Mouse (Mus musculus) olfactory bulb, adult 2 months (tissue): ENCODE measurements around the gene Hdac4. TPM values are rescaled to one million over a fixed set of nuclear protein-coding genes. Genes with fewer than 3 reads are reported as not detected.

Experiments
- H3K27ac ChIP-seq: fragments of 200-500 bp; 2 replicates; pipeline ENCODE4 v1.5.1; 2012; ENCODE audit warnings: low read depth, low read length; ENCODE audit not compliant: insufficient read depth
- H3K4me1 ChIP-seq: fragments of 200-500 bp; 2 replicates; pipeline ENCODE4 v1.6.1; 2012; ENCODE audit warnings: low read length; ENCODE audit not compliant: control insufficient read depth, insufficient read depth
- H3K4me3 ChIP-seq: fragments of 200-500 bp; 2 replicates; pipeline ENCODE4 v1.5.1; 2012; ENCODE audit warnings: mild to moderate bottlenecking, low read depth, low read length, moderate library complexity; ENCODE audit not compliant: insufficient read depth
- CTCF ChIP-seq: fragments of 200-500 bp; IDR thresholded peaks from 2 replicates; pipeline ENCODE4 v1.5.1; 2012; ENCODE audit warnings: low read depth, mild to moderate bottlenecking, low read length, moderate library complexity; ENCODE audit not compliant: insufficient read depth
- POLR2A ChIP-seq: fragments of 200-500 bp; IDR thresholded peaks from 2 replicates; pipeline ENCODE4 v1.6.1; 2012; ENCODE audit warnings: mild to moderate bottlenecking, low read depth, low read length, moderate library complexity; ENCODE audit not compliant: insufficient read depth
- WGBS: fragments of 180-500 bp; shearing (Covaris S2); methylation state at CpG from one replicate; pipeline ENCODE4 v1.1.7; 2018; 5-methylcytosine and 5-hydroxymethylcytosine counted together
- polyA plus RNA-seq: library from polyadenylated mRNA; stranded (reverse); fragments of >200 nt; gene quantifications from 2 replicates; pipeline ENCODE4 v1.2.4, GENCODE M21; 2012; ENCODE audit warnings: low replicate concordance; ENCODE audit not compliant: missing spikeins, insufficient read depth, insufficient read length

Gene Hdac4
- polyA plus RNA-seq, 1 experiment: not detected

DNA sequence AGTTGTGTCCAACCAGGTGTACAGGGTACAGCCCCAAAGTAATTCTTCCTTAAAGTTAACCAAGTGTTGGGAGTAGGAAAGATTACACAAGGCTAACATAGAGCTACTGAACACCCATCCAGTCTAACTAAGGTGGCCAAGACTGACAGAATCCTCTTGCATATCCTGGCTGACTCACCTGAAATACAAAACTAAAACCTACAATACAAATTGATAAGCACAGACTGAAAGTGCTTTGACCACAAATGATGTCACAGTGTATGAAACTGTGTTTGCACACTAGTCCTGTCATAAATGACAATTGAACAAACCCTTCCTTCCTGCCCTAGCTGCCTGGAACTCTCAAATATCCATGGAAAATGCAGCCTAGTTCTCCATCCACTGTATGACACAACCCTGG, 144.5 kb downstream of the Hdac4 start:
- Histone ChIP-seq H3K27ac (no peak overlapping the region), H3K4me1 (peaks cover 32% of the 10 kb centered on the region), H3K4me3 (no peak overlapping the region)
- TF ChIP-seq POLR2A: no peak
- TF ChIP-seq CTCF: no peak

DNA sequence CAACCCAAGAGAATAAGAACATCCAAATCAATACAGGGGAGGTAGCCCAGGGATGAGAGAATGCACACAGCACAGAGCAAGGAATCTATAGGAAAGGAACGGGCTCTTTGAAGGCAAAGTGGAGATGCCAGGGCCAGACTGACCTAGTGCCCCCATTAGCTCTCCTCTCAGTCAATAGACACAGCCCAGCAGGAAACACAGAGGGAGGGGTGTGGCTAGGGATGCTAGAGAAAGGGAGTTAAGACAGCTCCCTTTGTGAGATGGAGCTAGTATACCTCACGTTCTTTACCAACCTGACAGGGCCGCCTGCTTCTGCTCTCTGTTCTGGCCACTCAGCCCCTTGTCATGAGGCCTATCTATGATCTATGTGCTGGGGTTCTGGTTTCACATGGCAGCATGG, 144.9 kb downstream of the Hdac4 start:
- no peak overlapping the region for H3K27ac ChIP-seq
- 52% methylated on average over 3 of the region's 3 CpGs for WGBS
- no peak overlapping the region for H3K4me3 ChIP-seq
- no peak for TF ChIP-seq POLR2A
- no peak for TF ChIP-seq CTCF
- peaks cover 30% of the 10 kb centered on the region for H3K4me1 ChIP-seq

DNA sequence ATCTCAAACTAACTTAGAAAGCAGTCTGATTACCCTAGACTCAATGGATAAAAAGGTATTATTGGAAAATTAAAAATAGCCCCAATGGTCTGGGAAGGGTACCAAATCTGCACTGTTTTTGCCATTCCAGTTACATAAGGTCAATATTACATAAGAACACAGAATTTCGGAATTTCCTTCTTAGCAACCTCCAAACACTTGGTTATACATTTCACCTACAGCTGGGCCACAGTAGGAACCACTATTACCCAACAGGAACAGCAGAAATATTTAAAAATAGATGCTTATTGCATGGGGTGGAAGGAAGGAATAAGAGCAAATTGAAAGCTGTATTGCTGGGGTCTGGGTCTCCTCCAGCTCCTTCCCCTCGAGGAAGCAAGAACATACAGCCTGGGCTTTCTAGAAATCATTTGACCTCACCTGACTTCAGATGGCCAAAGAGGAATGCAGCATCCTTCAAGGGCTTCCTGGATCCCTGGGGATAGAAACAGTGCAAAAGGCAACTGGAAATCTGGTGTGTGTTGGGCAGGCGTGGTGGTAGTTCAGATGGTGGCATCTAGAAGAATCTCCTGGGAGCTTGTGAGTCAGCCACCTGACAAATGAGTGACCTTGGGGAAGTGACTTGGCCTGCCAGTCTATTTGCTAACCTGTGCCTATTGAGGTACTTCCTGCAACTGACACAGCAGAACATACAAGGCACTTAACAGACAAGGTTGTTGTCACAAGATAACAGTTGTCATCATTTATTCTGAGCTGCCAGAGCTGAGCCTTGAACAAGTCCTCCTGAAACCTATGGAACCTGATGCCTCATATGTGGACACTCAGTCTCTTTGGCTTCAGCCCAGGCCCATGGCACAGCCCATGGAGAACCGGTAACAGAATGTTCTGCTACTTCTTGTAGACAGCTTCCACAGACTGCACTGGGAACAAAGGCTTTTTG, 146.8 kb downstream of the Hdac4 start:
- TF ChIP-seq CTCF (no peak), POLR2A (no peak)
- Histone ChIP-seq H3K4me3 (no peak overlapping the region), H3K4me1 (peaks cover 27% of the 10 kb centered on the region), H3K27ac (no peak overlapping the region)
- WGBS: 69% methylated on average over 4 of the region's 4 CpGs

DNA sequence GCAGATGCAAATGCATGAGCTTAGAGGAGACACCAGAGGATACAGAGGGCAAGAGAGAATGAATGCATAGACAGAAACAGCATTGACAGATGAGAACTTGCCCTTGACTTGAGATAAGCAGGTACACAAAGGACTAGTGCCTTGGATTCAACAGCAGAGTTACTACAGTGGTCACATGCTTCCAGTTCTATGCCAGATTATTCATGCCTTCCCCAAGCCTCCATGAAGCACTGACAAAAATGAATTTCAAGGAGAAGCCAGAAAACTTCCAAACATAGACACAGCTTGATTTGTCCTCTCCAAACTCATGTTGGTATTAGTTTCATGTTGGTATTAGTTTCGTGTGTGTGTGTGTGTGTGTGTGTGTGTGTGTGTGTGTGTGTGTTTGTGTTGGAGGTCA, 149.8 kb downstream of the Hdac4 start:
- Histone ChIP-seq H3K27ac (no peak overlapping the region), H3K4me1 (peaks cover 11% of the 10 kb centered on the region), H3K4me3 (no peak overlapping the region)
- WGBS: 78% methylated on average over 1 of the region's 1 CpGs
- TF ChIP-seq POLR2A: no peak
- TF ChIP-seq CTCF: no peak

DNA sequence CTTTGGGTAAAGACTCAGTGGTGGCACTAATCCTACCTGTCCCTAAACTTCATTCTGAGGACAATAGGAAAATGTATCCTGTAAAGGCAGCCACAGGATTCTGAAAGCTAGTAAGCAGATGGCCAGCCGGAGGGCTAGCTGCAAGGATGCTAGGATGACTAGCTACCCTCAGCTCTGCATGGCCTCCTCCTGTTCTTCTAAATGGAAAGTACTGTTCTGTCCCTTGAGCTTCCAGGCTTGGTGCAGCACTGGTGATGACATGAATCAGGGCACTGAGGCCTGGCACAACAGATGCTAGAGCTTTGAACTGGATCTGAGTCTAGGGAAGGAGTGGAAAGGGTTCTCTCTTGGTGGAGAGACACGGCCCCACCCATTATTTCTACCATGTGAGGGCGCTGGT, 150.6 kb downstream of the Hdac4 start:
- TF ChIP-seq POLR2A (no peak), CTCF (no peak)
- Histone ChIP-seq H3K27ac (no peak overlapping the region), H3K4me1 (peaks cover 10% of the 10 kb centered on the region), H3K4me3 (no peak overlapping the region)
- WGBS: 91% methylated on average over 3 of the region's 3 CpGs

DNA sequence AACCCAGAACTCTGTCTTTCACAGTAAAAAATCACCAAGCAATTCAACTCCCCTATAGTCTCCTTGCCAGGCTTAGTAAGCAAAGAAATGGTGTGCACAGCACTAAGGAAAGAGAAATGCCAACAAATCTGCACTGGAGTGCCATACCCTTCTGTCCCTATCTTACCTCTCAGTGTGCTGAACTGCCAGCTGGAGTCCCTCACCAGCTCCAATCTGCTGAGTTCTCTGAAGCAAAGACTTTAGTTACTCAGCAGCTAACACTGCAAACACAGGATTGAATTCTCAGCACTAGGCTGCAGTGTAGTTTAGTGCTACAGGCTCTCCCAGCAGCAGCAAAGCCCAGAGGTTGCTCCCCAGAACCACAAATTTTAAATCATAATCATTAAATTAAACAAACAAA, 151.5 kb downstream of the Hdac4 start:
- no peak overlapping the region for H3K4me3 ChIP-seq
- H3K27ac ChIP-seq: no peak overlapping the region
- peaks cover 6% of the 10 kb centered on the region for H3K4me1 ChIP-seq

DNA sequence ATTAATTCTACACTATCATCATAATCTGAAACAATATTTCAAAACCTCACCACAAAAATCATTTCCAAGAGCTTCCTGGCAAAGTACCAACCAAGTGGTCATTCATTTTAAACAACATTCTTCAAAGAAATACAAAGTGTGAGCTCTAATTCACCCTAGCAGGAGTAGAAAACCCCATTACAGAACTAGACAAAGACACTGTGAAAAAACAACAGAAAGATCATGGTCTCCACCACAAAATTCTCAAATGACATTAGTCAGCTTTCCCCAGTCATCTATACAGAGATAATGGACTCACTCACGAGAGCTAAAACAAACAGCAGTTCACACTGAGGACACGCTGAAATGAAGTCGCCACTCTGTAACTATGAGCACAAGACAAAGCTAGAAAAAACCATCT, 153.4 kb downstream of the Hdac4 start:
- peaks cover 7% of the 10 kb centered on the region; the same call in 1 of the 2 replicates for H3K4me1 ChIP-seq
- no peak overlapping the region for H3K4me3 ChIP-seq
- no peak overlapping the region for H3K27ac ChIP-seq
- WGBS: 42% methylated on average over 3 of the region's 3 CpGs
- TF ChIP-seq POLR2A (no peak), CTCF (no peak)

More for the DNA sequence above, 151.5 kb downstream of the Hdac4 start:
- TF ChIP-seq POLR2A (no peak), CTCF (no peak)

DNA sequence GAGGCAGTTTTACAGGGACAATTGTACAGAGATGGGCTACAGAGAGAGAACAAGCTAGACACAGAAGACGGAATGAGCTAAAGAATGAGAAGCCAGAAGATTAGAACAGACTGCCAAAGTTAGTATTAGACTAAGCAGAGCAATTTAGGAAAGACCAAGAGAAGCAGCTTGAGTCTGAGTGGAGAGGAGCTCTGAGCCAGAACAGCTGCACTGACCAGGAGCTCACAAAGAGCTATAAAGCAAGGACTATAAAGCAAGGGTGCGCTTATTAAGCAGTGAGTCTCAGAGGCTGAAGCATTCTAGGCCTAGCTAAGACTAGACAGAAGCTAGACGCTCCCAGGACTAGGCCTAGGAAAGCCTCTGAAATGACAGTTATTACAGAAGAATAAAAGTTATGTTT, 154.2 kb downstream of the Hdac4 start:
- TF ChIP-seq POLR2A (no peak), CTCF (no peak)
- WGBS: 60% methylated on average over 3 of the region's 3 CpGs
- H3K27ac ChIP-seq: no peak overlapping the region
- no peak overlapping the region for H3K4me3 ChIP-seq
- H3K4me1 ChIP-seq: peaks cover 10% of the 10 kb centered on the region; the same call in 1 of the 2 replicates

DNA sequence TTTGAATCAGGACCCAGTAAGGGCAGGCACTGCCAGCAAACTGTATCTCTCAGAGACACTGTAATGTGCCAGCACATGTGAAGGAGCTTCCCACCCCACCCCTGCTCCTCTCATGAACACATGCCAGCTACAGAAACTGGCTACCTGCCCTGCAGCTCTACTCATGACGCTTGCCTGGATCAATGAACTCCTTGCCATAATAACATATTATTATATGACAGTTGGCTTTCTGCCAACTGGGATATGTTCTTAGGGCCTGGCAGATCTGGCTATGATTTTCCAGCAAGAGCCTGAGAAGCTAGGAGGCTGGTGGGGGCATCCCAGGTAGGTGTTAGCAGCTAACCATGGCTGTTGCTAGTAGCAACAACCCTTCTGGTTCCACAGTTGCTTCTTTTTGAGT, 156.8 kb downstream of the Hdac4 start:
- WGBS: 35% methylated on average over 1 of the region's 1 CpGs
- no peak for TF ChIP-seq CTCF
- TF ChIP-seq POLR2A: no peak
- no peak overlapping the region for H3K4me3 ChIP-seq
- H3K27ac ChIP-seq: no peak overlapping the region
- peaks cover 13% of the 10 kb centered on the region for H3K4me1 ChIP-seq

DNA sequence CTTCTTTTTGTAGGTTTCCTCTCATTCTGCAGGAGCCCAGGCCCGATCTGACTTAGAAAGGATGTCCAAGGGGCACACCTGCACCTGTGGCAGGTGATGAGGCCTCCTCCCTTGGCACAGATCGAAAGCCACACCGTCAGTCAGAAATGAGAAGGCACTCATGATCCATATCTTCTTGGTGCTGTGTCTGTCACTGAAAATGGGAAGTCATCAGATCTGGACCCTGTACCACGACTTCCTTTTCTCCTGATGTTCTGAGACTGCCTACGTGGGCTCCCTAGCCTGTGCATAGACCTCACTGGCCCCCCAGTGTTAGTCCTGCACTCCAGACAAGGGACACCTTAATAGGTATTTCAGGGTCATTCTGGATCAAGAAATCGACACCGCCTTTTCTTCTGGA, 158.5 kb downstream of the Hdac4 start:
- TF ChIP-seq POLR2A: no peak
- TF ChIP-seq CTCF: no peak
- Histone ChIP-seq H3K27ac (no peak overlapping the region), H3K4me3 (no peak overlapping the region), H3K4me1 (peaks cover 16% of the 10 kb centered on the region)
- WGBS: 90% methylated on average over 7 of the region's 7 CpGs
